Mouse (Mus musculus): ENCODE data around the gene Trpm8. TPM values are rescaled to one million over a fixed set of nuclear protein-coding genes. Genes with fewer than 3 reads are reported as not detected.

Trpm8 gene
- total RNA-seq, 1 experiment from 2014 or later = not detected

GRCm38 (mm10) chr1:88309905-88310304 lies 32.4 kb downstream of the Trpm8 start:
- no peak for ATAC-seq (ENCODE audit: extremely low read depth, insufficient number of reproducible peaks, low FRiP score, poor library complexity, severe bottlenecking)

GRCm38 (mm10) chr1:88310349-88310748 lies 32.9 kb downstream of the Trpm8 start:
- ATAC-seq (ENCODE audit: extremely low read depth, insufficient number of reproducible peaks, low FRiP score, poor library complexity, severe bottlenecking) = peak; percentile 33; the same call in 1 of the 2 replicates

- ATAC-seq (ENCODE audit: extremely low read depth, insufficient number of reproducible peaks, low FRiP score, poor library complexity, severe bottlenecking) = no peak
Observed at GRCm38 (mm10) chr1:88317279-88317678, 39.8 kb downstream of the Trpm8 start.

GRCm38 (mm10) chr1:88318531-88319060 lies 41.1 kb downstream of the Trpm8 start:
- no peak for ATAC-seq (ENCODE audit: extremely low read depth, insufficient number of reproducible peaks, low FRiP score, poor library complexity, severe bottlenecking)

GRCm38 (mm10) chr1:88320821-88321395 lies 43.4 kb downstream of the Trpm8 start:
- no peak for ATAC-seq (ENCODE audit: extremely low read depth, insufficient number of reproducible peaks, low FRiP score, poor library complexity, severe bottlenecking)

- no peak for ATAC-seq (ENCODE audit: extremely low read depth, insufficient number of reproducible peaks, low FRiP score, poor library complexity, severe bottlenecking)
Observed at GRCm38 (mm10) chr1:88322146-88322545, 44.7 kb downstream of the Trpm8 start.

- ATAC-seq (ENCODE audit: extremely low read depth, insufficient number of reproducible peaks, low FRiP score, poor library complexity, severe bottlenecking) = no peak
Observed at GRCm38 (mm10) chr1:88323101-88323500, 45.6 kb downstream of the Trpm8 start.

- ATAC-seq (ENCODE audit: extremely low read depth, insufficient number of reproducible peaks, low FRiP score, poor library complexity, severe bottlenecking) = no peak
Observed at GRCm38 (mm10) chr1:88339481-88339880, 62.0 kb downstream of the Trpm8 start.

- no peak for ATAC-seq (ENCODE audit: extremely low read depth, insufficient number of reproducible peaks, low FRiP score, poor library complexity, severe bottlenecking)
Observed at GRCm38 (mm10) chr1:88342615-88343014, 65.2 kb downstream of the Trpm8 start.

- no peak for ATAC-seq (ENCODE audit: extremely low read depth, insufficient number of reproducible peaks, low FRiP score, poor library complexity, severe bottlenecking)
Observed at GRCm38 (mm10) chr1:88345580-88345979, 68.1 kb downstream of the Trpm8 start.

- ATAC-seq (ENCODE audit: extremely low read depth, insufficient number of reproducible peaks, low FRiP score, poor library complexity, severe bottlenecking) = no peak
Observed at GRCm38 (mm10) chr1:88348496-88349005, 71.1 kb downstream of the Trpm8 start.

GRCm38 (mm10) chr1:88350761-88351160 lies 73.3 kb downstream of the Trpm8 start:
- no peak for ATAC-seq (ENCODE audit: extremely low read depth, insufficient number of reproducible peaks, low FRiP score, poor library complexity, severe bottlenecking)

GRCm38 (mm10) chr1:88355025-88355424 lies 77.6 kb downstream of the Trpm8 start:
- no peak for ATAC-seq (ENCODE audit: extremely low read depth, insufficient number of reproducible peaks, low FRiP score, poor library complexity, severe bottlenecking)

GRCm38 (mm10) chr1:88355681-88356080 lies 78.2 kb downstream of the Trpm8 start:
- no peak for ATAC-seq (ENCODE audit: extremely low read depth, insufficient number of reproducible peaks, low FRiP score, poor library complexity, severe bottlenecking)

- ATAC-seq (ENCODE audit: extremely low read depth, insufficient number of reproducible peaks, low FRiP score, poor library complexity, severe bottlenecking) = no peak
Observed at GRCm38 (mm10) chr1:88356616-88357015, 79.2 kb downstream of the Trpm8 start.

- ATAC-seq (ENCODE audit: extremely low read depth, insufficient number of reproducible peaks, low FRiP score, poor library complexity, severe bottlenecking) = no peak
Observed at GRCm38 (mm10) chr1:88357458-88358090, 80.1 kb downstream of the Trpm8 start.

GRCm38 (mm10) chr1:88358102-88358654 lies 80.7 kb downstream of the Trpm8 start:
- ATAC-seq (ENCODE audit: extremely low read depth, insufficient number of reproducible peaks, low FRiP score, poor library complexity, severe bottlenecking) = no peak

- ATAC-seq (ENCODE audit: extremely low read depth, insufficient number of reproducible peaks, low FRiP score, poor library complexity, severe bottlenecking) = no peak
Observed at GRCm38 (mm10) chr1:88361085-88361484, 83.6 kb downstream of the Trpm8 start.

GRCm38 (mm10) chr1:88366881-88367644 lies 89.6 kb downstream of the Trpm8 start:
- no peak for ATAC-seq (ENCODE audit: extremely low read depth, insufficient number of reproducible peaks, low FRiP score, poor library complexity, severe bottlenecking)
